Mouse (Mus musculus): ENCODE measurements around the gene Unk. TPM values are rescaled to one million over a fixed set of nuclear protein-coding genes. Genes with fewer than 3 reads are reported as not detected.
"Not testable (repeated sequence)": the region's sequence is repeated elsewhere in the genome, so short reads cannot be mapped to it uniquely, and the experiment has no call there.

Gene Unk
- polyA plus RNA-seq, 1 experiment: 33.9 TPM

DNA sequence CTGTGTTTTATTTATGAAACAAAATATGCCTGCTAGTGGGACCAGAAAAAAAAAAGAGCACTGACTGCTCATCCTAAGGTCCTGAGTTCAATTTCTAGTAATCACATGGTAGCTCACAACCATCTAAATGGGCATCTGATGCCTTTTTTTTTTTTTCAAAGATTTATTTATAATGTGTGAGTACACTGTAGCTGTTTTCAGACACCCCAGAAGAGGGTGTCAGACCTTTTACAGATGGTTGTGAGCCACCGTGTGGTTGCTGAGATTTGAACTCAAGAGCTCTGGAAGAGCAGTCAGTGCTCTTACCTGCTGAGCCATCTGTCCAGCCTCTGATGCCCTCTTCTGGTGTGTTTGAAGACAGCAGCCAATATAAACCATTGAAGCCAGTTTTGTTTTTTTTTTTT lies 9.6 kb upstream of the Unk start:
- Histone ChIP-seq H3K27me3 (ENCODE audit: control insufficient read depth, insufficient read depth, low read length, poor library complexity, severe bottlenecking) (no peaks in the 10 kb centered on the region), H3K27ac (ENCODE audit: insufficient read depth, low read length) (no peak overlapping the region), H3K9ac (ENCODE audit: low read depth, poor library complexity, severe bottlenecking) (no peak overlapping the region), H3K9me3 (replicated peaks; ENCODE audit: control insufficient read depth, insufficient read depth, low read length, poor library complexity, severe bottlenecking) (no peaks in the 10 kb centered on the region), H3K36me3 (ENCODE audit: control insufficient read depth, insufficient read depth, low read length, poor library complexity, severe bottlenecking) (peaks cover 18% of the 10 kb centered on the region), H3K4me3 (ENCODE audit: low read depth, low read length) (no peak overlapping the region), H3K4me1 (ENCODE audit: control insufficient read depth, insufficient read depth, low read length) (no peaks in the 10 kb centered on the region)
- TF ChIP-seq POLR2A (IDR thresholded peaks at IDR 0.05; ENCODE audit: insufficient read depth, low read length): no peak
- no peak for TF ChIP-seq EP300 (IDR thresholded peaks at IDR 0.05; ENCODE audit: insufficient read depth, low read depth, low read length)
- TF ChIP-seq CTCF (IDR thresholded peaks at IDR 0.05; ENCODE audit: low read depth, low read length): no peak

DNA sequence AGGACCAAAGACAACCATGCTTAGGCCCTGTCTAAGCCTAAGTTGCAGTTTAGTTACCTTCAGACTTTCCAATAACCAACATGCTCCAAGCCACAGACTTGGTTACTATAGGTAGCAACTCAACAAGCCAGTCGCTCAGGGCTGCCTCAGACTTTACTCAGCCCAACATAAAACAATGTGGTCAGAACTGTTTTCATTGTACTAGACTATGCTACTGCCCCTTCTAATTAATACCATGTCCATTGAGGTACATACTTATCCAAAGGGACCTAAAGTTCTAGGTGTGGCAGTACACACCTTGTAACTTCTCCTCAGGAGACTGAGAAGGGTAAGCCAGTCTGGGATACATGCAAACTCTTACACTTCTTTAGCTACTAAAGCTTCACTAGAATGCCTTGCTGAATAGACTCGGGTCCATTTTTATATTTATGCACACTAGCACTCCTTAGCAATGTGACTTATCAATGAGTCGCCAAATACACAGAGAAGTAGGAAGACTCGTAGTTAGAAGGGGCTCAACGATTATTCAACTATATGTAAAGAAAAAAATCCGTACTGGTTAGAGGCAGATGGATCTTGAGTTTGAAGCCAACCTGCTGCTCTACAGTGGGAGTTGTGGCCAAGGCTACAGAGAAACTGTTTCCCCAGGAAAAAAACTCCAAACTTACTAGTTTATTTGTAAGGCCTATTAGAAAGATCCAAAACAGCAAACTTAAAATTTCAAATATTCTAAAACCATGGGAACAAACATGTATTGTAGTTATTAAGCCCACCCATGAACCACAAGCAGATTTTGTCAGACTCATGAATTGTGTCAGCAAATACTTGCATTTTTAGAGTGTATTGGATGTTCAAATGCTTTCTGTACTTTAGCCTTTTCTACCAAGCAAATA lies 8.5 kb upstream of the Unk start:
- Histone ChIP-seq H3K27me3 (ENCODE audit: control insufficient read depth, insufficient read depth, low read length, poor library complexity, severe bottlenecking) (no peaks in the 10 kb centered on the region), H3K27ac (ENCODE audit: insufficient read depth, low read length) (no peak overlapping the region), H3K4me1 (ENCODE audit: control insufficient read depth, insufficient read depth, low read length) (no peaks in the 10 kb centered on the region), H3K9ac (ENCODE audit: low read depth, poor library complexity, severe bottlenecking) (no peak overlapping the region), H3K36me3 (ENCODE audit: control insufficient read depth, insufficient read depth, low read length, poor library complexity, severe bottlenecking) (peaks cover 18% of the 10 kb centered on the region), H3K4me3 (ENCODE audit: low read depth, low read length) (no peak overlapping the region), H3K9me3 (replicated peaks; ENCODE audit: control insufficient read depth, insufficient read depth, low read length, poor library complexity, severe bottlenecking) (no peaks in the 10 kb centered on the region)
- TF ChIP-seq CTCF (IDR thresholded peaks at IDR 0.05; ENCODE audit: low read depth, low read length): no peak
- no peak for TF ChIP-seq POLR2A (IDR thresholded peaks at IDR 0.05; ENCODE audit: insufficient read depth, low read length)
- no peak for TF ChIP-seq EP300 (IDR thresholded peaks at IDR 0.05; ENCODE audit: insufficient read depth, low read depth, low read length)

DNA sequence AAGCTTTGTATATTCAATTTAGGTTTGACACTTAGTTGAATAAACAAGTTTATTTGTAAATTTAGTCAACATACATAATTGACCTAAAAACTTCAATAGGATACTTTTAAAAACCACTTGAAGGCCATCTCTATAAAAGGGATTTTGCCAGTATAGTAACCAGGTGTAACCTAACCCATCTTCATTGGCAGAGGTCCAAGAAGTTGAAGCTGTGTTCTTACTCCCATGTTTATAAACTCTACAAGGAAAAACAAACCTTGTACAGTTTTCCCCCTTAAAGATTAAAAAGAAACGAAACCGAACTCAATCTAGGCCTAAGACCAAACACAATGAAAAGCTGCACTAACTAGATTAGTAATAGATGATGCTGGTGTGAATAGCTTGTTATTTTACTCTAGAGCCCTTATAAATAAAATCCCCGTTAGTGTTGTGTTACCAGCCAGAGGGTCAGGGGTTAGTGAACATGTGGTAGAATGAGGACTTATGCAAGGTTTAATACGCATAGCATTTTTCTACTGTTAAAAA lies 7.8 kb upstream of the Unk start:
- no peaks in the 10 kb centered on the region for H3K4me1 ChIP-seq (ENCODE audit: control insufficient read depth, insufficient read depth, low read length)
- no peaks in the 10 kb centered on the region for H3K27me3 ChIP-seq (ENCODE audit: control insufficient read depth, insufficient read depth, low read length, poor library complexity, severe bottlenecking)
- no peak overlapping the region for H3K4me3 ChIP-seq (ENCODE audit: low read depth, low read length)
- H3K9me3 ChIP-seq (replicated peaks; ENCODE audit: control insufficient read depth, insufficient read depth, low read length, poor library complexity, severe bottlenecking): no peaks in the 10 kb centered on the region
- H3K36me3 ChIP-seq (ENCODE audit: control insufficient read depth, insufficient read depth, low read length, poor library complexity, severe bottlenecking): peaks cover 18% of the 10 kb centered on the region
- H3K27ac ChIP-seq (ENCODE audit: insufficient read depth, low read length): no peak overlapping the region
- no peak overlapping the region for H3K9ac ChIP-seq (ENCODE audit: low read depth, poor library complexity, severe bottlenecking)
- TF ChIP-seq EP300 (IDR thresholded peaks at IDR 0.05; ENCODE audit: insufficient read depth, low read depth, low read length) (no peak), CTCF (IDR thresholded peaks at IDR 0.05; ENCODE audit: low read depth, low read length) (no peak), POLR2A (IDR thresholded peaks at IDR 0.05; ENCODE audit: insufficient read depth, low read length) (no peak)

DNA sequence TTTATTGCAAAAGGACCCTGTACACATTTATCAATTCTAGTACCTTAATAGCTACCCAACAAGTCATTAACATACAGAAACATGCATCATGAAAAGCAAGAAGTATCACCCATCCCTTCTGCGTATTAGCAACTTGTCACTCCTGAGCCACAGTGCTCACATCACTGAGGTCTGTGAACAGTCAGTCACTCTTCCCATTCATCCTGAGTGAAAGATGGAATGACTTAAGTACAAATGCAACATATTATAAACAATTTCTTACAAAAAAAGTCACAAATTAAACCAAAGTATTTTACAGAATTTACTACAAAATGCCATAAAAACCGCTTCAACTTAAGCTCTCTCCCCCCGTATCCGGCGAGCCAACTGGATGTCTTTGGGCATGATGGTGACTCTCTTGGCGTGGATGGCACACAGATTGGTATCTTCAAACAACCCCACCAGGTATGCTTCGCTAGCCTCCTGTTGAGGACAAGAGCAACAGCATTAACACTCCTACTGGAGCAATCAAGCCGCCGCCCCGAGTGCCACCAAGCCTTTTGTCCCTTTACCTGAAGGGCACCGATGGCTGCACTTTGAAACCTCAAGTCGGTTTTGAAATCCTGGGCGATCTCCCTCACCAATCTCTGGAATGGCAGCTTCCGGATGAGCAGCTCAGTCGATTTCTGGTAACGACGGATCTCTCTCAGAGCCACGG lies 6.9 kb upstream of the Unk start:
- Histone ChIP-seq H3K4me3 (ENCODE audit: low read depth, low read length) (peak overlapping the region; percentile 89), H3K9ac (ENCODE audit: low read depth, poor library complexity, severe bottlenecking) (peak overlapping the region; percentile 98), H3K36me3 (ENCODE audit: control insufficient read depth, insufficient read depth, low read length, poor library complexity, severe bottlenecking) (peaks cover 18% of the 10 kb centered on the region)
- not testable (repeated sequence) for H3K27me3 ChIP-seq (ENCODE audit: control insufficient read depth, insufficient read depth, low read length, poor library complexity, severe bottlenecking); H3K27ac ChIP-seq (ENCODE audit: insufficient read depth, low read length); H3K4me1 ChIP-seq (ENCODE audit: control insufficient read depth, insufficient read depth, low read length); H3K9me3 ChIP-seq (replicated peaks; ENCODE audit: control insufficient read depth, insufficient read depth, low read length, poor library complexity, severe bottlenecking)

DNA sequence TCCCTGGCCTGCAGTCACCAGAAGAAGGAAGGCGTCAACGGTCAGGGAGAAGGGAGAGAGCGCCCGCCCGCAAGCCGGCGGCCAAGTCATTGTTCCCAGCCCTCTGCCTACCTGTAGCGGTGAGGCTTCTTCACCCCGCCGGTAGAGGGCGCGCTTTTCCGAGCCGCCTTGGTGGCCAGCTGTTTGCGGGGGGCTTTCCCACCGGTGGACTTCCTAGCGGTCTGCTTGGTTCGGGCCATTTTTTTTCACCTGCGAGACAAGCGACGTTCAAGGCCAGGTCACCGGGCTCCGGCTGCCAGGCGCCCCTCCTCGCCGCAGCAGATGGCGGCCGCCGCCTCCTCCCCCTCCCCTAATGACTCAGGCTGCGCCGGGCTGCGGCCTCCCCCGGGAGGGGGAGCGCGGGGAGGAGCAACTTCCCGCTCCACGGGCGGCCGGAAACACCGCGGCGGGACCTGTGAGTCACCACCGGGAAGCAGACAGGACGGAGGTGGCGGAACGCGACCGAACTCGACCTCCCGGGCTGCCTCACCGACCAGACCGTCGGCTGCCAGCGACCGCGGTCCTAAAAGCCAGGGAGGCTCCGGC lies 6.3 kb upstream of the Unk start:
- Histone ChIP-seq H3K4me1 (ENCODE audit: control insufficient read depth, insufficient read depth, low read length) (no peaks in the 10 kb centered on the region), H3K4me3 (ENCODE audit: low read depth, low read length) (peak overlapping the region; percentile 89), H3K9me3 (replicated peaks; ENCODE audit: control insufficient read depth, insufficient read depth, low read length, poor library complexity, severe bottlenecking) (no peaks in the 10 kb centered on the region), H3K27ac (ENCODE audit: insufficient read depth, low read length) (peak overlapping the region; percentile 64), H3K9ac (ENCODE audit: low read depth, poor library complexity, severe bottlenecking) (peak overlapping the region; percentile 98), H3K27me3 (ENCODE audit: control insufficient read depth, insufficient read depth, low read length, poor library complexity, severe bottlenecking) (no peaks in the 10 kb centered on the region), H3K36me3 (ENCODE audit: control insufficient read depth, insufficient read depth, low read length, poor library complexity, severe bottlenecking) (peaks cover 18% of the 10 kb centered on the region)
- TF ChIP-seq CTCF (IDR thresholded peaks at IDR 0.05; ENCODE audit: low read depth, low read length) (peak; percentile 59), EP300 (IDR thresholded peaks at IDR 0.05; ENCODE audit: insufficient read depth, low read depth, low read length) (no peak)
